Mouse (Mus musculus) stomach, embryonic 15.5 days (tissue): ENCODE measurements around the gene Chchd3. TPM values are rescaled to one million over a fixed set of nuclear protein-coding genes. Genes with fewer than 3 reads are reported as not detected.

ENCODE experiments used
- ATAC-seq: fragments of 200-750 bp; cut with Nextera tagmentation; 2 replicates; pipeline ENCODE4 v1.8.0; 2017; ENCODE audit warnings: low read depth, moderate number of reproducible peaks, moderate TSS enrichment; ENCODE audit not compliant: insufficient read depth, low FRiP score
- H3K27ac ChIP-seq: fragments of 300-500 bp; sonication (generic); 2 replicates; pipeline ENCODE4 v1.5.1; 2015; ENCODE audit warnings: mild to moderate bottlenecking, inconsistent platforms
- H3K27me3 ChIP-seq: fragments of 300-500 bp; sonication (generic); replicated peaks from 2 replicates; pipeline ENCODE4 v1.6.1; 2015; ENCODE audit warnings: inconsistent platforms
- H3K36me3 ChIP-seq: fragments of 300-500 bp; sonication (generic); 2 replicates; pipeline ENCODE4 v1.6.1; 2015; ENCODE audit warnings: inconsistent platforms
- H3K4me1 ChIP-seq: fragments of 300-500 bp; sonication (generic); 2 replicates; pipeline ENCODE4 v1.6.1; 2015; ENCODE audit warnings: inconsistent platforms
- H3K4me2 ChIP-seq: fragments of 300-500 bp; sonication (generic); 2 replicates; pipeline ENCODE4 v1.6.1; 2015; ENCODE audit warnings: mild to moderate bottlenecking, inconsistent platforms
- H3K4me3 ChIP-seq: fragments of 300-500 bp; sonication (generic); replicated peaks from 2 replicates; pipeline ENCODE4 v1.5.1; 2015; ENCODE audit warnings: inconsistent platforms
- H3K9ac ChIP-seq: fragments of 300-500 bp; sonication (generic); 2 replicates; pipeline ENCODE4 v1.6.1; 2015; ENCODE audit warnings: inconsistent platforms
- H3K9me3 ChIP-seq: fragments of 300-500 bp; sonication (generic); 2 replicates; pipeline ENCODE4 v1.6.1; 2016; ENCODE audit warnings: inconsistent platforms
- WGBS: fragments of 180-500 bp; shearing (Covaris S2); methylation state at CpG from one replicate; pipeline ENCODE4 v1.1.7; 2015; 5-methylcytosine and 5-hydroxymethylcytosine counted together
- polyA plus RNA-seq: library from polyadenylated mRNA; unstranded; fragments of >200 nt; fragmentation: Nextera tagmentation; extraction: Ambion mirVana; gene quantifications from 2 replicates; pipeline ENCODE4 v1.2.1, GENCODE M21; 2015

Chchd3 gene
- 112 and 121 TPM in 2 replicates for polyA plus RNA-seq

GRCm38 (mm10) chr6:33059735-33060576, at the start of gene Chchd3:
Gene Chchd3, minus strand, starts transcription at chr6:33060260.
- no peaks in the 10 kb centered on the region for H3K36me3 ChIP-seq
- peak within 1 kb of the TSS; percentile 76 for H3K9ac ChIP-seq
- H3K27me3 ChIP-seq: no peaks in the 10 kb centered on the region
- peak; percentile 100 for ATAC-seq
- no peaks in the 10 kb centered on the region for H3K9me3 ChIP-seq
- peak within 1 kb of the TSS; percentile 48; the same call in 1 of the 2 replicates for H3K27ac ChIP-seq
- H3K4me1 ChIP-seq: 0 out of 2 replicates have a peak, but pooled peaks cover 4% of the 10 kb centered on the region
- under 1% methylated on average over 50 of the region's 50 CpGs for WGBS
- H3K4me3 ChIP-seq: peak within 1 kb of the TSS; percentile 96
- H3K4me2 ChIP-seq: peak within 1 kb of the TSS; percentile 68

DNA sequence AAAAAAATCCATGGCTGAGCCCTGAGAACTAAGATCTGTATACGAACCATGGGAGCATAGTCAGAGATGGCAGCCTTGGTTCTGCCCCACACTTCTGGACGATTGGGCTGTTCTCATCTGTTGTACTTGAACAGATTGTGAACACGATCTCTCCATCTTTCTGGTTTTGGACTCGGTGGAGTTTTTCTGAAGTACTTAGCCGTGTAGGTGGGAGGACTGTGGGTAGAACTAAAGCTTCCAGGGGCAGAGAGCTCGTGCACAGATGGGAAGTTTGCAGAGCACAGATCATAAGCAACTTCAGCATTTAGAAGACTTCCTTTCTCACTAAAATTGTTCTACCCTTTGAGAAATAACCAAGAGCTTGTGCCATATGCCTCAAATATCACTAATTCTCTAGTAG, 44.6 kb upstream of the Chchd3 start:
- WGBS: 83% methylated on average over 6 of the region's 6 CpGs
- H3K27ac ChIP-seq: no peak overlapping the region
- no peaks in the 10 kb centered on the region for H3K9me3 ChIP-seq
- no peaks in the 10 kb centered on the region for H3K4me1 ChIP-seq
- no peak for ATAC-seq
- H3K27me3 ChIP-seq: no peaks in the 10 kb centered on the region
- H3K4me2 ChIP-seq: no peak overlapping the region
- H3K4me3 ChIP-seq: no peak overlapping the region
- no peak overlapping the region for H3K9ac ChIP-seq
- H3K36me3 ChIP-seq: no peaks in the 10 kb centered on the region

GRCm38 (mm10) chr6:33098903-33099302, 38.8 kb upstream of the Chchd3 start:
- no peak overlapping the region for H3K9ac ChIP-seq

DNA sequence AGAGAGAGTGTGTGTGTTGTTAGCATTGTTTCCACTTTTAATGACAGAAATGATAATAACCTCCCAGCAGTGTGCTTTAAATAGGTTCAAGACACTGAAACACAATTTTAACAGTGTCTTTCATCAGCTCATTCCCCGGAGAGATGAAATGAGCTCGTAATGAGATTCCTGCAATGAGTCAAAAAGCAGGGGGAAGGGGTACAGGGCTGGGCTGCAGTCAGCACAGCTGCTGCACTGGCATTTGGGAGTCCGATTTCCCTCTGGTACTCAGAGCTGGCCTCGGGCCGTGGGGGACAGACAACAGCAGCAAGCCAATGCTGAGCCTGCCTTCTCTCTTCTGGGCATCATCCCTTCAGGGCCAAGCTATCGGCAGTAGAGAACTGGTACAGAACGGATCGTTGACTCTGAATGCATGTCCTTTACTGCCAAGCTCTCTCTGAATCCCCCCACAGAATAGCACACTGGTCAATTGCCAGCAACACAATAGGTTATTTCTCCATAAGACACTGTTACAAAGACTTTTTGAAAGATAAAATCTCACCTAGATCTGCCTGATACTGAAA, 34.7 kb upstream of the Chchd3 start:
- 73% methylated on average over 8 of the region's 8 CpGs for WGBS
- no peaks in the 10 kb centered on the region for H3K4me1 ChIP-seq
- no peaks in the 10 kb centered on the region for H3K36me3 ChIP-seq
- no peak overlapping the region for H3K27ac ChIP-seq
- H3K4me2 ChIP-seq: no peak overlapping the region
- no peak for ATAC-seq
- no peaks in the 10 kb centered on the region for H3K27me3 ChIP-seq
- H3K9ac ChIP-seq: no peak overlapping the region
- H3K4me3 ChIP-seq: no peak overlapping the region
- no peaks in the 10 kb centered on the region for H3K9me3 ChIP-seq

More at GRCm38 (mm10) chr6:33098903-33099302, 38.8 kb upstream of the Chchd3 start:
- 84% methylated on average over 4 of the region's 4 CpGs for WGBS
- Histone ChIP-seq H3K9me3 (no peaks in the 10 kb centered on the region), H3K36me3 (no peaks in the 10 kb centered on the region), H3K27me3 (no peaks in the 10 kb centered on the region), H3K4me3 (no peak overlapping the region), H3K27ac (no peak overlapping the region), H3K4me1 (no peaks in the 10 kb centered on the region), H3K4me2 (no peak overlapping the region)
- no peak for ATAC-seq

- ATAC-seq: no peak
- H3K9me3 ChIP-seq: no peaks in the 10 kb centered on the region; the same call in 1 of the 2 replicates
- no peaks in the 10 kb centered on the region for H3K4me1 ChIP-seq
- no peak overlapping the region for H3K4me3 ChIP-seq
- H3K4me2 ChIP-seq: no peak overlapping the region
- no peak overlapping the region for H3K27ac ChIP-seq
- H3K27me3 ChIP-seq: no peaks in the 10 kb centered on the region
- H3K36me3 ChIP-seq: no peaks in the 10 kb centered on the region
- no peak overlapping the region for H3K9ac ChIP-seq
- WGBS: 95% methylated on average over 1 of the region's 1 CpGs
Observed at GRCm38 (mm10) chr6:33080186-33080585, 20.1 kb upstream of the Chchd3 start.

- no peak overlapping the region for H3K4me3 ChIP-seq
- 0 out of 2 replicates have a peak overlapping the region, but pooled peaks have one; percentile 8 for H3K4me2 ChIP-seq
- no peak overlapping the region for H3K27ac ChIP-seq
- H3K9ac ChIP-seq: no peak overlapping the region
- H3K4me1 ChIP-seq: no peaks in the 10 kb centered on the region
- H3K9me3 ChIP-seq: no peaks in the 10 kb centered on the region; the same call in 1 of the 2 replicates
- H3K36me3 ChIP-seq: no peaks in the 10 kb centered on the region
- WGBS: 60% methylated on average over 19 of the region's 19 CpGs
- no peaks in the 10 kb centered on the region for H3K27me3 ChIP-seq
- ATAC-seq: no peak
Observed at GRCm38 (mm10) chr6:33078260-33078936, 18.3 kb upstream of the Chchd3 start.

DNA sequence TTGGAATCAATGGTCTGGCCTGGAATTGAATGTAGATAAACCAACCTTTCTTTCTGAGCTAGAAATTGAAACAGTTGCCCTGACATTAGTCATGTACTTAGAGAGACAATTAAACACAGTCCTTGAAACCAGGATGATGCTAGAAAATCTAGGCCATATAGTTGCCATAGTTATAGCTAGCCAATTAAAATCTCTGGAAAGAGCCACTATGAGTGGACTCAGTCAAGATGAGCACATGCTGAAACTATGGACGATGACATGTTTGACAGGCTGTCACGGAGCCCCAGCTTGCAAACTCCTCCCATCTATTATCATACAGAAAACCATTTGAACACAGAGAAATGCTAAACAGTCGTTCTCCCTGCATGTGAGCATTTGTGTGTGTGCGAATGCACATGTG, 6.4 kb upstream of the Chchd3 start:
- Histone ChIP-seq H3K27ac (no peak overlapping the region), H3K4me2 (no peak overlapping the region), H3K9ac (no peak overlapping the region), H3K9me3 (no peaks in the 10 kb centered on the region), H3K4me1 (no peaks in the 10 kb centered on the region), H3K36me3 (no peaks in the 10 kb centered on the region), H3K4me3 (no peak overlapping the region), H3K27me3 (no peaks in the 10 kb centered on the region)
- ATAC-seq: no peak
- 71% methylated on average over 4 of the region's 4 CpGs for WGBS

DNA sequence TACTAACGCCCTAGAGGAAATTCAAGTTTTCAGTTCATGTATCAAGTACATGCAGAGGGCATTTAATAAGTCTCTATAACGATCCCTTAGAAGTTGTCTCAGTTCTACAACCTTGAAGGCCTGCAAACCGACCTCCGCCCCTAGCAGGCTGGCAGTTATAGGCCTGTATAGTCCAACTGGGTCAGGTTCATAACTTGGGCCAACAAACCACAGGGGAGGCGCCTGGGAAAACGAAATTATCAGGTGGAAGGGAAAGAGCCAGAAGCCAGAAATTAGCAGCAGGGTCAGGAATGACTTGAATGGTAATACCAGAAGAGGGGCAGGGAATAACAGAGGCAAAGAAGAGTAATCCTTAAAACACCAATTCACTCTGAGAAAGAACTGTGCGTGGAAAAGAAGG, 784 bp downstream of the Chchd3 start:
- Histone ChIP-seq H3K36me3 (no peaks in the 10 kb centered on the region), H3K4me1 (0 out of 2 replicates have a peak, but pooled peaks cover 4% of the 10 kb centered on the region), H3K9me3 (no peaks in the 10 kb centered on the region), H3K27me3 (no peaks in the 10 kb centered on the region), H3K27ac (peak overlapping the region; percentile 48; the same call in 1 of the 2 replicates), H3K4me3 (peak overlapping the region; percentile 96), H3K4me2 (peak overlapping the region; percentile 68), H3K9ac (peak overlapping the region; percentile 76)
- whole genome bisulfite sequencing: 34% methylated on average over 7 of the region's 7 CpGs
- no peak for ATAC-seq

- Histone ChIP-seq H3K4me3 (no peak overlapping the region), H3K9ac (no peak overlapping the region), H3K4me1 (0 out of 2 replicates have a peak, but pooled peaks cover 4% of the 10 kb centered on the region), H3K27ac (no peak overlapping the region), H3K4me2 (no peak overlapping the region), H3K9me3 (no peaks in the 10 kb centered on the region), H3K27me3 (no peaks in the 10 kb centered on the region), H3K36me3 (no peaks in the 10 kb centered on the region)
- ATAC-seq: no peak
- WGBS: 69% methylated on average over 4 of the region's 4 CpGs
Observed at GRCm38 (mm10) chr6:33056392-33056791, 3.7 kb downstream of the Chchd3 start.

DNA sequence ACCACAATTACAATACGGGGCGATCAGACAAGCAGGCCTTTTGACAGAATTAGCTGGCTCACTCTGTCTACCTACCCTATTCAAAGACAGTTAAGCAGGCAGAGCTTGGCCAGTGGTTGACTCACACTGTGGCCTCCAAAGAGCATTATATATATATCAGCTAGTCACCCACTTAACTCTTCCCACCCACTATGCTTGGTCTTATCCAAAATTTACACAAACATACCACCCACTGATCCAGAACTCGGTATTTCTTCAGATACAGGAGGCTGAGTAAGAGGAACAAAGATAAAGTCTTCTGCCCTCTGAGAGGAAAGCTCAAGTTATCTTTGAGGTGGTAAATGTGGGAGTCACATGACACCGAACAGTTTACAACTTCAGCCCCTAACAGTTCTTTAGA, 4.4 kb downstream of the Chchd3 start:
- Histone ChIP-seq H3K4me2 (no peak overlapping the region), H3K4me3 (no peak overlapping the region), H3K4me1 (0 out of 2 replicates have a peak, but pooled peaks cover 4% of the 10 kb centered on the region), H3K9ac (no peak overlapping the region), H3K36me3 (no peaks in the 10 kb centered on the region), H3K27ac (no peak overlapping the region), H3K9me3 (no peaks in the 10 kb centered on the region), H3K27me3 (no peaks in the 10 kb centered on the region)
- 78% methylated on average over 4 of the region's 4 CpGs for WGBS
- ATAC-seq: no peak

DNA sequence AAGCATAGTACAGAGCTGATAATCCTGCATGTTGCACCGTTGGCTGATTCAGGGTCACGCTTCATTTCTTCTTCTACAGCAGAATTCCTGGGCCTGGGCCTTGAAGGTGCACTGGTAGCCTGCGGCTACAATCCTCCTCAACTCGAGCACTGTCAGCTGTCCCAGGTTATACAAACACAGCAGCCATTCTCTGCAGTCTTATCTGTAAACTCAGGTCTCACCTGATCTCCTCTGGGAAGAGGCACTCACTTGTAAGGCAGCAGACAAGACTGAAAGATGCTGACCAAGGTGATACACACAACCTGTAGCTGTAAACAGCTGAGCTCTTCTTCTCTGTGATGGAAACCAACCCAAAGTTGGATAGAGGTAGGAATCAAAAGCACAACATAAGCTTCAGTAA, 5.1 kb downstream of the Chchd3 start:
- no peak overlapping the region for H3K9ac ChIP-seq
- no peak overlapping the region for H3K27ac ChIP-seq
- H3K4me1 ChIP-seq: 0 out of 2 replicates have a peak, but pooled peaks cover 4% of the 10 kb centered on the region
- WGBS: 85% methylated on average over 4 of the region's 4 CpGs
- H3K36me3 ChIP-seq: no peaks in the 10 kb centered on the region
- H3K27me3 ChIP-seq: no peaks in the 10 kb centered on the region
- ATAC-seq: no peak
- no peaks in the 10 kb centered on the region for H3K9me3 ChIP-seq
- no peak overlapping the region for H3K4me3 ChIP-seq
- no peak overlapping the region for H3K4me2 ChIP-seq

GRCm38 (mm10) chr6:33051642-33052041, 8.4 kb downstream of the Chchd3 start:
- Histone ChIP-seq H3K9ac (no peak overlapping the region), H3K36me3 (0 out of 2 replicates have a peak, but pooled peaks cover 8% of the 10 kb centered on the region), H3K4me3 (no peak overlapping the region), H3K27me3 (no peaks in the 10 kb centered on the region), H3K9me3 (no peaks in the 10 kb centered on the region), H3K4me1 (no peaks in the 10 kb centered on the region), H3K4me2 (no peak overlapping the region), H3K27ac (no peak overlapping the region)
- 11% methylated on average over 2 of the region's 2 CpGs for WGBS
- ATAC-seq: no peak
